9 mouse cellular contexts compared by ENCODE assay signal in the genomic region with DNA sequence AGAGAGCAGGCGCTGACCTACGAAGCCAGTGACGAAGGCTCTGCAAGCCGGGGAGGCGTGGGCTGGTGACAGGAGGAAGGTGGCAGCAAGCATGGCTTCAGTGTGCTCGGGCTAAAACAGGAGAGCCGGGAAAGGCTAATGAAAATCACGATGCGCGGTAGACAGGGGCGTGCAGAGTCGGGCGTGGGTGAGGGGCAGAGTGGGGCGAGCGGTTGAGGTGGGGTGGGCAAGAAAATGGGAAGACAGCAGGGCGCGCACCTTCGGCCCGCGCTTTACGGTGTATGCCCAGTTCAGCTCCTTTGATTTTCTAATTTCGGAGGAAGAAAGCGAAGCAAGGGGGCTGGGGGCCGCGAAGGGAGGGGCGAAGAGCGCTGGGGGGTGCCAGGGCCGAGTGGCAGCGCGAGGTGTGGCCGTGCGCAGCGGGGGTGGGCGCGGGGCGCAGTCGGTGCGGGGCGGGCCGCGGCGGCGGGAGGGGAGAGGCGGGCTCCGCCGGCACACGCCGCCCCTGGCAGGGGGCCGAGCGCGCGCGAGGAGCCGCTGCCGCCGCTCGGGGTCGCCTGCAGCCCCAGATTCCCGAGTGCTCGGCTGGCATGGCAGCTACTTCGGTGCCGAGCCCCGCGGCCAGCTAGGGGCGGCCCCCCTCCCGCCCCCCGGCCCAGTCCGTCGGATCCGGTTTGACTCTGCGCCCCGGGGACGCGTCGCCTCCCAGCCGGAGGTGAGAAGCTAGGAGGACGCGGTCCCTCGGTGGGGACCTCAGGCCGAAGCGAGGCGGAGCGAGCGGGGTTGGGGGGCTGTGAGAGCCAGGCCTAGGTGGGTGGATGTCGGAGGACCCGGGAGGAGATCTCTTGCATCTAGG. TPM values are rescaled to one million over a fixed set of nuclear protein-coding genes. Genes with fewer than 3 reads are reported as not detected.
DNase-seq lines count a peak whose midpoint lies in the region; ATAC-seq and TF ChIP-seq lines count a peak whose summit lies in the region.
"Had no signal": no experiment of that assay in that cellular context is flagged by ENCODE, and none has a peak within 500 bp of the region (broad histone marks: within the 10 kb centered on the region; RNA-seq: fewer than 3 reads in every experiment).

A gene (plus strand): TSS at position 58 of the 856 bp plus-strand sequence.

- H3K27me3 ChIP-seq in lung, postnatal 0 days (replicated peaks; ENCODE audit: insufficient read depth, low read length), result peaks cover 31% of the 10 kb centered on the region
- H3K27me3 ChIP-seq in heart, embryonic 15.5 days, result peaks cover 69% of the 10 kb centered on the region
- H3K27me3 ChIP-seq in neural tube, embryonic 12.5 days (replicated peaks), result peaks cover 62% of the 10 kb centered on the region

- H3K4me2 ChIP-seq in lung, postnatal 0 days (replicated peaks; ENCODE audit: low read depth, low read length), result peak within 1 kb of the TSS; percentile 99
- H3K4me2 ChIP-seq in heart, embryonic 15.5 days, result peak within 1 kb of the TSS; percentile 100
- H3K4me2 ChIP-seq in neural tube, embryonic 12.5 days (replicated peaks), result peak within 1 kb of the TSS; percentile 100

- H3K9ac ChIP-seq in lung, postnatal 0 days (replicated peaks; ENCODE audit: low read depth), result peak within 1 kb of the TSS; percentile 23; the same call in 1 of the 2 replicates
- peak within 1 kb of the TSS; percentile 66 for H3K9ac ChIP-seq in heart, embryonic 15.5 days
- peak within 1 kb of the TSS; percentile 73 for H3K9ac ChIP-seq in neural tube, embryonic 12.5 days

- no peaks in the 10 kb centered on the region for H3K36me3 ChIP-seq in lung, postnatal 0 days (ENCODE audit: insufficient read depth, low read length)
- no peaks in the 10 kb centered on the region for H3K36me3 ChIP-seq in heart, embryonic 15.5 days
- H3K36me3 ChIP-seq in neural tube, embryonic 12.5 days, result no peaks in the 10 kb centered on the region

- no peaks in the 10 kb centered on the region for H3K9me3 ChIP-seq in lung, postnatal 0 days (ENCODE audit: low read length)
- no peaks in the 10 kb centered on the region for H3K9me3 ChIP-seq in heart, embryonic 15.5 days (replicated peaks)
- no peaks in the 10 kb centered on the region for H3K9me3 ChIP-seq in neural tube, embryonic 12.5 days

- intact Hi-C loops in left cerebral cortex, postnatal 14 days (cut with DNase I), result loop anchor here (2.0 kb wide), 1 partner anchor 31 kb away; no protein-coding TSS in a partner anchor

- TF ChIP-seq CTCF in lung, postnatal 0 days (IDR thresholded peaks at IDR 0.05), result no peak

- ATAC-seq in lung, postnatal 0 days, result peak; percentile 16; the same call in 1 of the 2 replicates
- ATAC-seq in heart, embryonic 15.5 days (replicated peaks; ENCODE audit: insufficient number of reproducible peaks, insufficient read depth, low FRiP score, low read depth), result peak; percentile 18; the same call in 1 of the 2 replicates
- peak; percentile 66 for ATAC-seq in neural tube, embryonic 12.5 days (ENCODE audit: low FRiP score, low read depth)
- ATAC-seq in monocyte, adult 5-6 weeks (replicated peaks; ENCODE audit: insufficient number of reproducible peaks, low FRiP score, low TSS enrichment, poor library complexity, severe bottlenecking), result no peak

- no peak for TF ChIP-seq EP300 in lung, postnatal 0 days (IDR thresholded peaks at IDR 0.05)

- H3K4me3 ChIP-seq in lung, postnatal 0 days (ENCODE audit: low read depth, low read length), result peak within 1 kb of the TSS; percentile 51
- peak within 1 kb of the TSS; percentile 66 for H3K4me3 ChIP-seq in heart, embryonic 15.5 days
- H3K4me3 ChIP-seq in neural tube, embryonic 12.5 days, result peak within 1 kb of the TSS; percentile 64

- peak; percentile 31 for DNase-seq in adrenal gland, postnatal 10 days
- no peak for DNase-seq in adrenal gland, adult 18-20 months (ENCODE audit: low spot score in 2 of 2)
- no peak for DNase-seq in lung, postnatal 0 days (ENCODE audit: low spot score)
- DNase-seq in lung, postnatal 10 days, result no peak
- peak; percentile 61 to 65 for DNase-seq in left cerebral cortex, postnatal 14 days (ENCODE audit: low spot score in 2 of 2)

- H3K4me1 ChIP-seq in lung, postnatal 0 days (ENCODE audit: insufficient read depth, low read depth, low read length), result peaks cover 11% of the 10 kb centered on the region; the same call in 1 of the 2 replicates
- peaks cover 17% of the 10 kb centered on the region for H3K4me1 ChIP-seq in heart, embryonic 15.5 days (replicated peaks)
- peaks cover 15% of the 10 kb centered on the region for H3K4me1 ChIP-seq in neural tube, embryonic 12.5 days

- H3K27ac ChIP-seq in lung, postnatal 0 days (ENCODE audit: low read length), result 0 out of 2 replicates have a peak within 1 kb of the TSS, but pooled peaks have one; percentile 20
- no peak within 1 kb of the TSS for H3K27ac ChIP-seq in heart, embryonic 15.5 days
- no peak within 1 kb of the TSS for H3K27ac ChIP-seq in neural tube, embryonic 12.5 days

- WGBS in lung, postnatal 0 days, result under 1% methylated on average over 48 of the region's 86 CpGs
- under 1% methylated on average over 78 of the region's 86 CpGs for WGBS in heart, embryonic 15.5 days
- under 1% methylated on average over 85 of the region's 86 CpGs for WGBS in neural tube, embryonic 12.5 days

RNA-seq across cellular contexts. Expression of the gene that starts here (rescaled TPM):
- 1 to 10 TPM in 1 of 2 experiments, under 1 TPM in 1; 0.78 to 1.3 TPM for total RNA-seq in adrenal gland, postnatal 10 days (2021)
- under 1 TPM in 1 of 2 experiments, not detected in 1; 0.23 TPM for total RNA-seq in adrenal gland, adult 18-20 months (2021)
- polyA plus RNA-seq in lung, postnatal 0 days (2015; fragmentation: Nextera tagmentation; extraction: Ambion mirVana), result 1.3 TPM in 2 replicates
- 0.49 and 1.7 TPM in 2 replicates for polyA plus RNA-seq in heart, embryonic 15.5 days (2015; fragmentation: Nextera tagmentation; extraction: Ambion mirVana)
- 10 to 100 TPM; 61.2 to 65.1 TPM for total RNA-seq in left cerebral cortex, postnatal 14 days (2021)
- polyA plus RNA-seq in neural tube, embryonic 12.5 days (2016; fragmentation: Nextera tagmentation; extraction: Ambion mirVana), result 3.4 and 3.9 TPM in 2 replicates
- total RNA-seq in monocyte, adult 5-6 weeks (2017), result not detected in 3 replicates
- total RNA-seq: hematopoietic stem cell, adult 5-6 weeks had no signal

Comparison
In these comparisons a context has a peak if more than half of its experiments do, and no peak if none do; other contexts are left out.
1. RNA of the gene that starts here (total RNA-seq): 61.2 to 65.1 TPM in left cerebral cortex, postnatal 14 days; 0.78 to 1.3 TPM in adrenal gland, postnatal 10 days, 0.23 TPM in adrenal gland, adult 18-20 months and not detected in monocyte, adult 5-6 weeks; every median in the first group is over 10 times any median in the second.
2. DNase-seq: peak in adrenal gland, postnatal 10 days (single experiment) and left cerebral cortex, postnatal 14 days (2 of 2); none in adrenal gland, adult 18-20 months (0 of 2), lung, postnatal 0 days (single experiment) and lung, postnatal 10 days (single experiment).
3. H3K9ac ChIP-seq: peak in every context shown above with its lines; median percentile 73 in neural tube, embryonic 12.5 days; 66 in heart, embryonic 15.5 days; 23 in lung, postnatal 0 days.
4. Peak in every context shown above with its lines, with median percentiles within 50 percentile points of each other: H3K4me2 ChIP-seq and H3K4me3 ChIP-seq.